Mouse (Mus musculus): ENCODE data around the gene Atp5k. TPM values are rescaled to one million over a fixed set of nuclear protein-coding genes. Genes with fewer than 3 reads are reported as not detected.

Gene Atp5k
- polyA plus RNA-seq, 1 experiment from 2014 or later = 430 TPM

- H3K27ac ChIP-seq (ENCODE audit: low read depth) = no peak overlapping the region
- TF ChIP-seq CTCF (IDR thresholded peaks at IDR 0.05; ENCODE audit: low read depth) = no peak
- TF ChIP-seq EP300 (IDR thresholded peaks at IDR 0.05; ENCODE audit: low read depth) = no peak
- H3K4me3 ChIP-seq (ENCODE audit: low read depth, low read length) = no peak overlapping the region
- no peaks in the 10 kb centered on the region for H3K36me3 ChIP-seq (replicated peaks; ENCODE audit: insufficient read depth, low read length)
- ATAC-seq (no peak), DNase-seq (no peak)
- H3K9me3 ChIP-seq (ENCODE audit: low read length) = no peaks in the 10 kb centered on the region
- WGBS (ENCODE audit: insufficient replicate concordance) = 62% methylated on average over 2 of the region's 2 CpGs
- H3K4me1 ChIP-seq (ENCODE audit: insufficient read depth) = no peaks in the 10 kb centered on the region
- no peak overlapping the region for H3K4me2 ChIP-seq (ENCODE audit: low read depth, low read length)
- no peaks in the 10 kb centered on the region for H3K27me3 ChIP-seq (ENCODE audit: insufficient read depth, low read length)
- no peak overlapping the region for H3K9ac ChIP-seq (replicated peaks)
These were observed 27.3 kb downstream of the Atp5k start for GRCm38 (mm10) chr5:108406977-108407376.

GRCm38 (mm10) chr5:108405460-108405859 is 28.8 kb downstream of the Atp5k start:
- H3K27ac ChIP-seq (ENCODE audit: low read depth) = no peak overlapping the region
- H3K4me2 ChIP-seq (ENCODE audit: low read depth, low read length) = no peak overlapping the region
- no peak overlapping the region for H3K9ac ChIP-seq (replicated peaks)
- ATAC-seq (peak; percentile 70), DNase-seq (no peak)
- H3K4me1 ChIP-seq (ENCODE audit: insufficient read depth) = no peaks in the 10 kb centered on the region
- H3K36me3 ChIP-seq (replicated peaks; ENCODE audit: insufficient read depth, low read length) = no peaks in the 10 kb centered on the region
- no peaks in the 10 kb centered on the region for H3K9me3 ChIP-seq (ENCODE audit: low read length)
- H3K27me3 ChIP-seq (ENCODE audit: insufficient read depth, low read length) = no peaks in the 10 kb centered on the region
- TF ChIP-seq CTCF (IDR thresholded peaks at IDR 0.05; ENCODE audit: low read depth) (no peak), EP300 (IDR thresholded peaks at IDR 0.05; ENCODE audit: low read depth) (no peak)
- H3K4me3 ChIP-seq (ENCODE audit: low read depth, low read length) = no peak overlapping the region
- 35% methylated on average over 1 of the region's 1 CpGs for WGBS (ENCODE audit: insufficient replicate concordance)

GRCm38 (mm10) chr5:108403453-108403852 is 30.8 kb downstream of the Atp5k start:
- H3K27ac ChIP-seq (ENCODE audit: low read depth) = no peak overlapping the region
- no peaks in the 10 kb centered on the region for H3K36me3 ChIP-seq (replicated peaks; ENCODE audit: insufficient read depth, low read length)
- no peak overlapping the region for H3K4me3 ChIP-seq (ENCODE audit: low read depth, low read length)
- TF ChIP-seq CTCF (IDR thresholded peaks at IDR 0.05; ENCODE audit: low read depth) = no peak
- no peak for TF ChIP-seq EP300 (IDR thresholded peaks at IDR 0.05; ENCODE audit: low read depth)
- DNase-seq (no peak), ATAC-seq (no peak)
- no peak overlapping the region for H3K9ac ChIP-seq (replicated peaks)
- no peaks in the 10 kb centered on the region for H3K27me3 ChIP-seq (ENCODE audit: insufficient read depth, low read length)
- no peaks in the 10 kb centered on the region for H3K4me1 ChIP-seq (ENCODE audit: insufficient read depth)
- H3K4me2 ChIP-seq (ENCODE audit: low read depth, low read length) = no peak overlapping the region
- H3K9me3 ChIP-seq (ENCODE audit: low read length) = no peaks in the 10 kb centered on the region
- 64% methylated on average over 4 of the region's 4 CpGs for WGBS (ENCODE audit: insufficient replicate concordance)

- Histone ChIP-seq H3K4me2 (ENCODE audit: low read depth, low read length) (no peak overlapping the region), H3K9me3 (ENCODE audit: low read length) (no peaks in the 10 kb centered on the region), H3K4me1 (ENCODE audit: insufficient read depth) (no peaks in the 10 kb centered on the region), H3K4me3 (ENCODE audit: low read depth, low read length) (no peak overlapping the region), H3K36me3 (replicated peaks; ENCODE audit: insufficient read depth, low read length) (no peaks in the 10 kb centered on the region), H3K27me3 (ENCODE audit: insufficient read depth, low read length) (no peaks in the 10 kb centered on the region), H3K27ac (ENCODE audit: low read depth) (no peak overlapping the region), H3K9ac (replicated peaks) (no peak overlapping the region)
- ATAC-seq (no peak), DNase-seq (no peak)
- TF ChIP-seq EP300 (IDR thresholded peaks at IDR 0.05; ENCODE audit: low read depth) (no peak), CTCF (IDR thresholded peaks at IDR 0.05; ENCODE audit: low read depth) (no peak)
- WGBS (ENCODE audit: insufficient replicate concordance) = 61% methylated on average over 3 of the region's 3 CpGs
These were observed 44.5 kb downstream of the Atp5k start for GRCm38 (mm10) chr5:108389744-108390143.

- Histone ChIP-seq H3K36me3 (replicated peaks; ENCODE audit: insufficient read depth, low read length) (no peaks in the 10 kb centered on the region), H3K4me1 (ENCODE audit: insufficient read depth) (no peaks in the 10 kb centered on the region), H3K27me3 (ENCODE audit: insufficient read depth, low read length) (no peaks in the 10 kb centered on the region), H3K4me2 (ENCODE audit: low read depth, low read length) (no peak within 1 kb of the TSS), H3K9me3 (ENCODE audit: low read length) (no peaks in the 10 kb centered on the region), H3K27ac (ENCODE audit: low read depth) (no peak within 1 kb of the TSS), H3K4me3 (ENCODE audit: low read depth, low read length) (no peak within 1 kb of the TSS), H3K9ac (replicated peaks) (no peak within 1 kb of the TSS)
- DNase-seq = no peak
- no peak for TF ChIP-seq EP300 (IDR thresholded peaks at IDR 0.05; ENCODE audit: low read depth)
- no peak for TF ChIP-seq CTCF (IDR thresholded peaks at IDR 0.05; ENCODE audit: low read depth)
- WGBS (ENCODE audit: insufficient replicate concordance) = 70% methylated on average over 7 of the region's 7 CpGs
- no peak for ATAC-seq
These were observed 46.0 kb downstream of the Atp5k start, which contains the start of gene Pde6b for GRCm38 (mm10) chr5:108388201-108388600. Gene Pde6b (plus strand): TSS chr5:108388391.

GRCm38 (mm10) chr5:108386449-108386848 is 47.8 kb downstream of the Atp5k start:
- no peak overlapping the region for H3K9ac ChIP-seq (replicated peaks)
- TF ChIP-seq CTCF (IDR thresholded peaks at IDR 0.05; ENCODE audit: low read depth) (no peak), EP300 (IDR thresholded peaks at IDR 0.05; ENCODE audit: low read depth) (no peak)
- H3K4me3 ChIP-seq (ENCODE audit: low read depth, low read length) = no peak overlapping the region
- no peak overlapping the region for H3K27ac ChIP-seq (ENCODE audit: low read depth)
- ATAC-seq = no peak
- DNase-seq = no peak
- no peak overlapping the region for H3K4me2 ChIP-seq (ENCODE audit: low read depth, low read length)
- no peaks in the 10 kb centered on the region for H3K9me3 ChIP-seq (ENCODE audit: low read length)
- H3K36me3 ChIP-seq (replicated peaks; ENCODE audit: insufficient read depth, low read length) = no peaks in the 10 kb centered on the region
- H3K27me3 ChIP-seq (ENCODE audit: insufficient read depth, low read length) = no peaks in the 10 kb centered on the region
- 56% methylated on average over 4 of the region's 4 CpGs for WGBS (ENCODE audit: insufficient replicate concordance)
- H3K4me1 ChIP-seq (ENCODE audit: insufficient read depth) = no peaks in the 10 kb centered on the region

- no peak overlapping the region for H3K9ac ChIP-seq (replicated peaks)
- no peak overlapping the region for H3K4me3 ChIP-seq (ENCODE audit: low read depth, low read length)
- WGBS (ENCODE audit: insufficient replicate concordance) = 77% methylated on average over 2 of the region's 2 CpGs
- no peak overlapping the region for H3K4me2 ChIP-seq (ENCODE audit: low read depth, low read length)
- ATAC-seq (no peak), DNase-seq (no peak)
- H3K36me3 ChIP-seq (replicated peaks; ENCODE audit: insufficient read depth, low read length) = no peaks in the 10 kb centered on the region
- no peaks in the 10 kb centered on the region for H3K9me3 ChIP-seq (ENCODE audit: low read length)
- no peaks in the 10 kb centered on the region for H3K4me1 ChIP-seq (ENCODE audit: insufficient read depth)
- TF ChIP-seq CTCF (IDR thresholded peaks at IDR 0.05; ENCODE audit: low read depth) (no peak), EP300 (IDR thresholded peaks at IDR 0.05; ENCODE audit: low read depth) (no peak)
- H3K27me3 ChIP-seq (ENCODE audit: insufficient read depth, low read length) = no peaks in the 10 kb centered on the region
- H3K27ac ChIP-seq (ENCODE audit: low read depth) = no peak overlapping the region
These were observed 48.6 kb downstream of the Atp5k start for GRCm38 (mm10) chr5:108385632-108386031.

Other genes starting within 250 kb of the Atp5k start
- 16.1 and 17.5 TPM in 2 replicates for gene Dr1, start 165.6 kb downstream of the Atp5k start, polyA plus RNA-seq (2015; fragmentation: Nextera tagmentation; extraction: Ambion mirVana)
- gene Pigg, start 121.8 kb downstream of the Atp5k start, polyA plus RNA-seq (2015; fragmentation: Nextera tagmentation; extraction: Ambion mirVana) = 1.7 and 1.9 TPM in 2 replicates
- 0.14 TPM in 1 of 2 replicates, not detected in the other for gene Gm42517, start 66.5 kb downstream of the Atp5k start, polyA plus RNA-seq (2015; fragmentation: Nextera tagmentation; extraction: Ambion mirVana)
- gene Pde6b, start 46.1 kb downstream of the Atp5k start, polyA plus RNA-seq (2015; fragmentation: Nextera tagmentation; extraction: Ambion mirVana) = 0.06 and 0.15 TPM in 2 replicates
- gene Mfsd7a, start 14.4 kb upstream of the Atp5k start, polyA plus RNA-seq (2015; fragmentation: Nextera tagmentation; extraction: Ambion mirVana) = 0.30 and 0.41 TPM in 2 replicates
- 3.8 and 5.0 TPM in 2 replicates for gene Pcgf3, start 26.8 kb upstream of the Atp5k start, polyA plus RNA-seq (2015; fragmentation: Nextera tagmentation; extraction: Ambion mirVana)
- not detected in 2 replicates for gene Cplx1, start 115.6 kb upstream of the Atp5k start, polyA plus RNA-seq (2015; fragmentation: Nextera tagmentation; extraction: Ambion mirVana)
- 15.6 and 17.5 TPM in 2 replicates for gene Gak, start 195.3 kb upstream of the Atp5k start, polyA plus RNA-seq (2015; fragmentation: Nextera tagmentation; extraction: Ambion mirVana)
- gene Tmem175, start 195.3 kb upstream of the Atp5k start, polyA plus RNA-seq (2015; fragmentation: Nextera tagmentation; extraction: Ambion mirVana) = 7.0 and 7.3 TPM in 2 replicates
- 3.9 and 4.2 TPM in 2 replicates for gene Idua, start 225.9 kb upstream of the Atp5k start, polyA plus RNA-seq (2015; fragmentation: Nextera tagmentation; extraction: Ambion mirVana)
- 2.5 TPM in 2 replicates for gene Dgkq, start 235.2 kb upstream of the Atp5k start, polyA plus RNA-seq (2015; fragmentation: Nextera tagmentation; extraction: Ambion mirVana)
- gene Slc26a1, start 241.1 kb upstream of the Atp5k start, polyA plus RNA-seq (2015; fragmentation: Nextera tagmentation; extraction: Ambion mirVana) = 25.8 and 33.4 TPM in 2 replicates